Comparison of ENCODE assay signal across 29 mouse cellular contexts in genomic region chr5:88938208-88938607, GRCm38 (mm10). TPM values are rescaled to one million over a fixed set of nuclear protein-coding genes. Genes with fewer than 3 reads are reported as not detected.
A peak's percentile ranks its signal among the peaks of the same experiment; 100 is the strongest.
DNase-seq lines count a peak whose midpoint lies in the region; ATAC-seq and TF ChIP-seq lines count a peak whose summit lies in the region.
"Had no signal": no experiment of that assay in that cellular context is flagged by ENCODE, and none has a peak within 500 bp of the region (broad histone marks: within the 10 kb centered on the region; RNA-seq: fewer than 3 reads in every experiment).

No protein-coding gene starts in this region.

- no peaks in the 10 kb centered on the region for H3K27me3 ChIP-seq in heart, embryonic 10.5 days (ENCODE audit: insufficient read depth, poor library complexity, severe bottlenecking)
- H3K27me3 ChIP-seq in liver, adult 2 months (ENCODE audit: control insufficient read depth, insufficient read depth, low read length): no peaks in the 10 kb centered on the region
- H3K27me3 ChIP-seq in liver, embryonic 12.5 days (replicated peaks): no peaks in the 10 kb centered on the region
- H3K27me3 ChIP-seq in intestine, postnatal 0 days (replicated peaks; ENCODE audit: control insufficient read depth, insufficient read depth, low read length): no peaks in the 10 kb centered on the region
- H3K27me3 ChIP-seq: embryonic facial prominence, embryonic 12.5 days; hindbrain, embryonic 15.5 days; neural tube, embryonic 15.5 days had no signal

- TF ChIP-seq POLR2A in liver, adult 2 months (IDR thresholded peaks at IDR 0.05; ENCODE audit: extremely low read depth, insufficient read depth, low read length): no peak

- no peaks in the 10 kb centered on the region for H3K36me3 ChIP-seq in heart, embryonic 10.5 days
- no peaks in the 10 kb centered on the region for H3K36me3 ChIP-seq in liver, adult 2 months (ENCODE audit: control insufficient read depth, insufficient read depth, low read length)
- no peaks in the 10 kb centered on the region for H3K36me3 ChIP-seq in liver, embryonic 12.5 days
- H3K36me3 ChIP-seq in intestine, postnatal 0 days (ENCODE audit: control insufficient read depth, insufficient read depth): no peaks in the 10 kb centered on the region
- H3K36me3 ChIP-seq: embryonic facial prominence, embryonic 12.5 days; hindbrain, embryonic 10.5 days; hindbrain, embryonic 15.5 days; neural tube, embryonic 15.5 days had no signal

- TF ChIP-seq CTCF in liver, adult 2 months (IDR thresholded peaks at IDR 0.05; ENCODE audit: low read depth, low read length): no peak
- TF ChIP-seq CTCF in intestine, postnatal 0 days (IDR thresholded peaks at IDR 0.05; ENCODE audit: low read depth): no peak

- no peaks in the 10 kb centered on the region for H3K9me3 ChIP-seq in heart, embryonic 10.5 days
- H3K9me3 ChIP-seq in liver, embryonic 12.5 days (replicated peaks): no peaks in the 10 kb centered on the region
- H3K9me3 ChIP-seq in intestine, postnatal 0 days (ENCODE audit: control insufficient read depth): no peaks in the 10 kb centered on the region
- H3K9me3 ChIP-seq: embryonic facial prominence, embryonic 12.5 days; hindbrain, embryonic 10.5 days; hindbrain, embryonic 15.5 days; neural tube, embryonic 15.5 days had no signal

- H3K79me2 ChIP-seq in liver, adult 2 months (ENCODE audit: control insufficient read depth, insufficient read depth, low read length): peaks cover 13% of the 10 kb centered on the region; the same call in 1 of the 2 replicates

- H3K4me3 ChIP-seq in heart, embryonic 10.5 days: no peak overlapping the region
- no peak overlapping the region for H3K4me3 ChIP-seq in liver, adult 2 months (ENCODE audit: insufficient read depth, low read depth, low read length)
- no peak overlapping the region for H3K4me3 ChIP-seq in liver, embryonic 12.5 days
- H3K4me3 ChIP-seq in intestine, postnatal 0 days (ENCODE audit: low read depth, low read length): no peak overlapping the region
- H3K4me3 ChIP-seq: embryonic facial prominence, embryonic 12.5 days; hindbrain, embryonic 10.5 days; hindbrain, embryonic 15.5 days; neural tube, embryonic 15.5 days had no signal

- H3K4me2 ChIP-seq in liver, embryonic 12.5 days: no peak overlapping the region
- no peak overlapping the region for H3K4me2 ChIP-seq in intestine, postnatal 0 days (replicated peaks; ENCODE audit: low read depth)
- H3K4me2 ChIP-seq: embryonic facial prominence, embryonic 12.5 days; hindbrain, embryonic 15.5 days; lung, embryonic 14.5 days; neural tube, embryonic 15.5 days had no signal

- WGBS in heart, embryonic 10.5 days: 71% methylated on average over 1 of the region's 1 CpGs
- 16% methylated on average over 1 of the region's 1 CpGs for WGBS in liver, adult 2 months
- WGBS in liver, embryonic 12.5 days (ENCODE audit: insufficient replicate concordance): 26% methylated on average over 1 of the region's 1 CpGs
- 13% methylated on average over 1 of the region's 1 CpGs for whole genome bisulfite sequencing in intestine, postnatal 0 days

- H3K27ac ChIP-seq in heart, embryonic 10.5 days: no peak overlapping the region
- peak overlapping the region; percentile 92 for H3K27ac ChIP-seq in liver, adult 2 months (replicated peaks; ENCODE audit: insufficient read depth, low read depth, low read length)
- no peak overlapping the region for H3K27ac ChIP-seq in liver, embryonic 12.5 days
- H3K27ac ChIP-seq in intestine, postnatal 0 days (ENCODE audit: low read depth, low read length): no peak overlapping the region; the same call in 1 of the 2 replicates
- H3K27ac ChIP-seq: embryonic facial prominence, embryonic 12.5 days; hindbrain, embryonic 10.5 days; hindbrain, embryonic 15.5 days; kidney, postnatal 0 days; macrophage; neural tube, embryonic 15.5 days had no signal

- H3K9ac ChIP-seq in liver, adult 2 months (ENCODE audit: low read depth, low read length): no peak overlapping the region
- no peak overlapping the region for H3K9ac ChIP-seq in liver, embryonic 12.5 days
- H3K9ac ChIP-seq in intestine, postnatal 0 days (ENCODE audit: low read depth, low read length): no peak overlapping the region
- H3K9ac ChIP-seq: embryonic facial prominence, embryonic 12.5 days; hindbrain, embryonic 15.5 days; lung, embryonic 14.5 days; neural tube, embryonic 15.5 days had no signal

- peaks cover 33% of the 10 kb centered on the region for H3K4me1 ChIP-seq in heart, embryonic 10.5 days
- peaks cover 26% of the 10 kb centered on the region for H3K4me1 ChIP-seq in liver, adult 2 months (ENCODE audit: control insufficient read depth, insufficient read depth, low read length)
- peaks cover 13% of the 10 kb centered on the region for H3K4me1 ChIP-seq in liver, embryonic 12.5 days
- H3K4me1 ChIP-seq in intestine, postnatal 0 days (replicated peaks; ENCODE audit: control insufficient read depth, insufficient read depth, low read length): peaks cover 16% of the 10 kb centered on the region

- DNase-seq in heart, adult 11 months: peak; percentile 95
- no peak for DNase-seq in heart, embryonic 10.5 days (ENCODE audit: low spot score)
- DNase-seq in liver, adult 2 months (ENCODE audit: extremely low read depth, low read depth, low spot score): peak; percentile 94
- DNase-seq in ovary, adult 18-20 months (ENCODE audit: low spot score): peak; percentile 23
- no peak for DNase-seq in ovary, postnatal 14 days (ENCODE audit: low spot score)
- DNase-seq: cerebellum, adult 11 months; cerebellum, adult 9-10 months; cerebellum, postnatal 36 days; gastrocnemius, postnatal 25 days; kidney, adult 8-10 months; kidney, postnatal 4 days; layer of hippocampus, postnatal 36 days; left cerebral cortex, postnatal 4 days; liver; midbrain, embryonic 14.5 days; thymus, adult 2 months; thymus, postnatal 36 days had no signal

- no peak for ATAC-seq in liver, embryonic 12.5 days
- ATAC-seq in intestine, postnatal 0 days: peak; percentile 69
- ATAC-seq: CD4-positive, CD25-positive, alpha-beta regulatory T cell, adult 4 months; forebrain, embryonic 14.5 days; inflammation-experienced regulatory T-cells, adult 6 months had no signal

RNA-seq across cellular contexts. Expression of gene Slc4a4, which starts 51.6 kb away (rescaled TPM):
- 2.2 and 3.0 TPM in 2 replicates for polyA plus RNA-seq in heart, embryonic 10.5 days (2016; fragmentation: Nextera tagmentation; extraction: Ambion mirVana)
- total RNA-seq in liver, adult 2 months (2014; rRNA removed): 30.2 and 33.4 TPM in 2 replicates
- polyA plus RNA-seq in liver, adult 2 months (2012; rRNA removed): 12.0 and 15.9 TPM in 2 replicates
- 1.4 and 1.6 TPM in 2 replicates for polyA plus RNA-seq in liver, embryonic 12.5 days (2016; fragmentation: Nextera tagmentation; extraction: Ambion mirVana)
- 4.6 and 5.4 TPM in 2 replicates for polyA plus RNA-seq in intestine, postnatal 0 days (2015; fragmentation: Nextera tagmentation; extraction: Ambion mirVana)
- polyA plus RNA-seq: CD4-positive, CD25-positive, alpha-beta regulatory T cell, adult 4 months; macrophage had no signal

Comparison
In these comparisons a context has a peak if more than half of its experiments do, and no peak if none do; other contexts are left out.
1. DNase-seq: peak in heart, adult 11 months (single experiment), liver, adult 2 months (single experiment) and ovary, adult 18-20 months (single experiment); none in heart, embryonic 10.5 days (single experiment) and ovary, postnatal 14 days (single experiment).